Mouse (Mus musculus) erythroblast, embryonic 14.5 days (primary cell): Measurements from ENCODE around the gene H3f3a. TPM values are rescaled to one million over a fixed set of nuclear protein-coding genes. Genes with fewer than 3 reads are reported as not detected.

Experiments
- H3K27me3 ChIP-seq: 2 replicates; pipeline ENCODE4 v1.6.1; 2012; ENCODE audit warnings: inconsistent platforms; ENCODE audit not compliant: control insufficient read depth
- H3K36me3 ChIP-seq: 2 replicates; pipeline ENCODE4 v1.6.1; 2012; ENCODE audit warnings: mild to moderate bottlenecking, inconsistent platforms; ENCODE audit not compliant: control insufficient read depth
- H3K4me1 ChIP-seq: 2 replicates; pipeline ENCODE4 v1.6.1; 2012; ENCODE audit warnings: inconsistent platforms; ENCODE audit not compliant: control insufficient read depth
- H3K4me3 ChIP-seq: replicated peaks from 2 replicates; pipeline ENCODE3; 2012; ENCODE audit warnings: moderate library complexity, mild to moderate bottlenecking, inconsistent platforms
- H3K9me3 ChIP-seq: 2 replicates; pipeline ENCODE4 v1.6.1; 2012; ENCODE audit warnings: low read length, inconsistent platforms, mixed read lengths; ENCODE audit not compliant: control insufficient read depth
- GATA1 ChIP-seq: IDR thresholded peaks from 2 replicates; pipeline ENCODE4 v1.6.1; 2012; ENCODE audit warnings: low read length, inconsistent platforms, mixed read lengths
- TAL1 ChIP-seq: IDR thresholded peaks from 3 replicates; pipeline ENCODE4 v1.6.1; 2012; ENCODE audit warnings: low read length, inconsistent platforms, mixed read lengths
- polyA plus RNA-seq: library from polyadenylated mRNA; stranded (reverse); fragments of >175 nt; gene quantifications from 2 replicates; pipeline ENCODE4 v1.2.3, GENCODE M21; 2012

Gene H3f3a
- polyA plus RNA-seq, 1 experiment: 750 TPM

GRCm38 (mm10) chr1:180777660-180778402 lies 35.9 kb downstream of the H3f3a start:
- peaks cover 12% of the 10 kb centered on the region for H3K9me3 ChIP-seq
- H3K36me3 ChIP-seq: no peaks in the 10 kb centered on the region
- no peak for TF ChIP-seq GATA1
- no peak for TF ChIP-seq TAL1
- H3K4me3 ChIP-seq: peak overlapping the region; percentile 74
- peaks cover 28% of the 10 kb centered on the region for H3K4me1 ChIP-seq
- peaks cover 25% of the 10 kb centered on the region for H3K27me3 ChIP-seq

DNA sequence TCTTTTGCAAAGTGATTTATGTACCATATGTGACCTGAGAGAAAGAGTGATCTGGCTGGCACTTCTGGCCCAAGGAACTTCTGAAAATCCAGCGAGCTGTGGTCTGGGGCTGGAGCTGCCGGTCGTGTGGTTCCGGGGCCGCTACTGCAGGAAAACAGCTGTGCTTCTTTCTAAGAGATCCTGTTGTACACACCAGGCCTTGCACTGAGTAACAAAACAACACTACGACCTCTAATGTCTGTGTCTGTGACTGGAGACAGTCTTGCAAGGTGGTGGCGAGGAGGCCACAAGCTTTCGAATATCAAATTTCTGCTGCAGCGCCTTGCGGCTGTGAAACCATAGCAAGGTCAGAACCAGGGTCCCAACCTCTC lies 36.5 kb downstream of the H3f3a start:
- H3K4me1 ChIP-seq: peaks cover 28% of the 10 kb centered on the region
- peaks cover 25% of the 10 kb centered on the region for H3K27me3 ChIP-seq
- no peaks in the 10 kb centered on the region for H3K36me3 ChIP-seq
- peaks cover 12% of the 10 kb centered on the region for H3K9me3 ChIP-seq
- no peak for TF ChIP-seq TAL1
- TF ChIP-seq GATA1: no peak
- peak overlapping the region; percentile 74 for H3K4me3 ChIP-seq

DNA sequence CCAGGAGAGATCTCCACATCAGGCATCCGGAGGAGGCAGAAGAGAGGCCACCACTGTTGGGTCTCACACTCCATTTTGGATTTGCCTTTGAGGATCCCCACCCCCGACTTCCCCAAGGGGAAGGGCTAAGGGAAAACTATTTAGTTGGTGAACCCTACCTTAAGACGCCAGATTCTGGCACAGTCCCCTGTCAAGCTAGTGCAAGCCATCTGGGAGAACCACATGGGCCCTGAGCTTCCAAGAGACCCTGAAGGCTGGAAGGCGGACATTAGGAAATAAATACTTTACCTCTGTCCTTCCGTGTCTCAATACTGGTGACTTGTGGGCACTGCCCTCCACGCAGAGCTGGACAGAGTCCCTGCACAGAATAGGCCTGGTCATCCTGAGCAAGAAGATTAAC lies 37.2 kb downstream of the H3f3a start:
- H3K36me3 ChIP-seq: no peaks in the 10 kb centered on the region
- peaks cover 34% of the 10 kb centered on the region for H3K4me1 ChIP-seq
- H3K27me3 ChIP-seq: peaks cover 25% of the 10 kb centered on the region
- no peak overlapping the region for H3K4me3 ChIP-seq
- peaks cover 12% of the 10 kb centered on the region for H3K9me3 ChIP-seq
- TF ChIP-seq TAL1: no peak
- TF ChIP-seq GATA1: no peak

DNA sequence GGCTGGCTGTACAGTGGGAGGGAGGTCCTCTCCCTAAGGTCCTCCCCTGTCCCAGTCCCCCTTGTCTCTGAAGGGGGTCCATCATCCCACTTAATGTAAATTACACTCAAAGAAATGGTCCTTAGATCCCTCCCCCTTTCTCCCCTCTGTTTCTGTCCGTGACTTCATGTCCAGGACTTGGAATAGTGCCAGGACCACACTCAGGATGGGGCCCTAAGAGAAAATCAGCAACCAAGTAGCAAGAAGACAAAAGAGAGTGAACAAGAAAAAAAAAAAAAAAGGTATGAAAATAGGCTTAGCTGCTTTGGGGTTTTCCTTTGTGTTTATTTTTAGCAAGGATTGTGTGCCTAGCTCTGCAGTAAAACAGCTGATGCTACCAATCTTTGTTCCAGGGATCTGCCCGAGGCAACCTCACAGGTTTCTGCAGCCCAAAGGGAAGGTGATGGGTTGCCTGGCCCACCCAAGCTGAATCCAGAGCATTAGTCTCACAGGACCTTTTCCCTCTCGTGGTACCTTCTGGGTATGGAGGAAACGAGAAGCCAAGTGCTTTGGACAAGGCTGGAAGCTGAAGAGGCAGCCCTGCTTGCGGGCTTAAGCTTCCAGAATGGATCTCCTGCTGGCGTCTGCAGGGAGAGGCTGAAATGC lies 37.8 kb downstream of the H3f3a start:
- Histone ChIP-seq H3K4me3 (no peak overlapping the region), H3K4me1 (peaks cover 38% of the 10 kb centered on the region), H3K9me3 (peaks cover 12% of the 10 kb centered on the region), H3K27me3 (peaks cover 25% of the 10 kb centered on the region), H3K36me3 (no peaks in the 10 kb centered on the region)
- TF ChIP-seq TAL1: no peak
- TF ChIP-seq GATA1: no peak

- no peak overlapping the region for H3K4me3 ChIP-seq
- peaks cover 38% of the 10 kb centered on the region for H3K4me1 ChIP-seq
These were observed 38.4 kb downstream of the H3f3a start for GRCm38 (mm10) chr1:180775317-180775716.

DNA sequence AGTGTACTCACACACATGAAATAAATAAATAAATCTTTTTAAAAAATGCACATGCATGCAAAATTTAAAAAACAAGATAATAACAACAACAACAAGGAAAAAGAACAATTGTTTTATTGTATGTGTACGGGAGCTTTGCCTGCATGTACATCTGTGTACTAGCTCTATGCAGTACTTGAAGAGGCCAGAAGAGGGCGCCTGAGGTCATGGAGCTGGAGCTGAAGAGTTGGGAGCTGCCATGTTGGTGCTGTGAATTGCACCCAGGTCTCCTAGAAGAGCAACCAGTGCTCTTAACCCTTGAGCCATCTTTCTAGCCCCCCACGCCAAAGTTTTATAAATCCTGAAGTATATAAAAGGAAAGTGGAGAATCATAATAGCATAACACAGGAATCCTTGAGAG lies 39.1 kb downstream of the H3f3a start:
- peaks cover 17% of the 10 kb centered on the region for H3K27me3 ChIP-seq
- H3K4me3 ChIP-seq: no peak overlapping the region
- peaks cover 38% of the 10 kb centered on the region for H3K4me1 ChIP-seq
- TF ChIP-seq TAL1 (no peak), GATA1 (no peak)
- no peaks in the 10 kb centered on the region for H3K36me3 ChIP-seq
- H3K9me3 ChIP-seq: peaks cover 12% of the 10 kb centered on the region

More at GRCm38 (mm10) chr1:180775317-180775716, 38.4 kb downstream of the H3f3a start:
- no peak for TF ChIP-seq GATA1
- no peak for TF ChIP-seq TAL1
- peaks cover 19% of the 10 kb centered on the region for H3K27me3 ChIP-seq
- H3K9me3 ChIP-seq: peaks cover 12% of the 10 kb centered on the region
- no peaks in the 10 kb centered on the region for H3K36me3 ChIP-seq

DNA sequence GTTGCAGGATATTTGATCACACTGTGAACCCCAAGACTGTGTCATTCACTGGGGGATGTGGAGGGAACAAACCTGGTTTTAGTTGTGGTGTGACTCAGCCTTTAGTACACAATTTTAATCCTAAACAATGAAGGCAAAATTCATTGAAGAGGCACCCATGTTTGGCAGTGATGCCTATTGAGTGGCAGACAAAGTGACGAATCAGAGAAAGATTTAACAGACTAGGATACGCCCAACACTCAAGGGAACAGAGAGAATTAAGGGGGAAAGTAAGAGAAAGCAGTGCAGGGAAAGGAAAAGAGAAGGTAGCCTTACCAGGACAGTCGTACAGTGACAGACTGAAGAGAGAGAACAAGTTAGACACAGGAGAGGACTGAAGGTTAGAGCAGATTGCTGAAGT lies 41.5 kb downstream of the H3f3a start:
- TF ChIP-seq TAL1 (no peak), GATA1 (no peak)
- Histone ChIP-seq H3K4me3 (no peak overlapping the region), H3K9me3 (peaks cover 9% of the 10 kb centered on the region), H3K27me3 (peaks cover 25% of the 10 kb centered on the region), H3K4me1 (peaks cover 36% of the 10 kb centered on the region), H3K36me3 (no peaks in the 10 kb centered on the region)

GRCm38 (mm10) chr1:180771722-180772121 lies 42.0 kb downstream of the H3f3a start:
- Histone ChIP-seq H3K4me3 (no peak overlapping the region), H3K4me1 (peaks cover 31% of the 10 kb centered on the region), H3K36me3 (no peaks in the 10 kb centered on the region), H3K9me3 (peaks cover 9% of the 10 kb centered on the region), H3K27me3 (peaks cover 31% of the 10 kb centered on the region)
- TF ChIP-seq GATA1: no peak
- no peak for TF ChIP-seq TAL1

DNA sequence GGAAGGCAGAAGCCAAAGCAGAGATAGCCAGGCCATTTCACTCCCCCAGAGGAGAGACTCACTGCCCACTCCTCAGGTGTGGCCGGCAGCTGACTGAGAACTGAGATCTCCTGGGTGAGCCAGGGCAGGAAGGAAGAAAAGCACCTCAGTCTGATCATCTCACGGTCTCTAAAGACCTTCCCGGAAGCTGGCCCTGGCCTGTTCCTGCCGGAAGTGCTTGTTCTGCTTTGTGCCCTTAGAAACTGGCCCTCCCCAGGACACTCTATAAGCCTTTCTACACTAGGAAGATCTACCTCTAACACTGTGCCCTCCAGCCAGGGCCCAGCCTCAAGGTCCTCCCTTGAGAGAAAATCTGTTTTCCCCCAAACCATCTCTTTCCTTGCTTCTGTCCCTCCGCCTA lies 42.4 kb downstream of the H3f3a start:
- no peak overlapping the region for H3K4me3 ChIP-seq
- H3K27me3 ChIP-seq: peaks cover 34% of the 10 kb centered on the region
- H3K36me3 ChIP-seq: no peaks in the 10 kb centered on the region
- peaks cover 9% of the 10 kb centered on the region for H3K9me3 ChIP-seq
- no peak for TF ChIP-seq TAL1
- TF ChIP-seq GATA1: no peak
- H3K4me1 ChIP-seq: peaks cover 27% of the 10 kb centered on the region
